Mouse (Mus musculus) embryonic facial prominence, embryonic 11.5 days (tissue): ENCODE results near the gene Dgki. TPM values are rescaled to one million over a fixed set of nuclear protein-coding genes. Genes with fewer than 3 reads are reported as not detected.
"Not testable (repeated sequence)": the region's sequence is repeated elsewhere in the genome, so short reads cannot be mapped to it uniquely, and the experiment has no call there.

Experiments
- ATAC-seq: fragments of 200-750 bp; cut with Nextera tagmentation; replicated peaks from 2 replicates; pipeline ENCODE4 v1.8.0; 2017; ENCODE audit warnings: low read depth; ENCODE audit not compliant: insufficient number of reproducible peaks, low FRiP score, low TSS enrichment
- DNase-seq: peaks from one replicate; pipeline ENCODE4 v3.0.0-alpha.2; 2015; ENCODE audit warnings: low spot score
- H3K27ac ChIP-seq: fragments of 300-500 bp; sonication (generic); replicated peaks from 2 replicates; pipeline ENCODE4 v1.5.1; 2014; ENCODE audit warnings: mild to moderate bottlenecking, low read depth, low read length, control low read depth
- H3K27me3 ChIP-seq: fragments of 300-500 bp; sonication (generic); 2 replicates; pipeline ENCODE4 v1.6.1; 2014; ENCODE audit warnings: mild to moderate bottlenecking, low read length, moderate library complexity, mixed read lengths; ENCODE audit not compliant: control insufficient read depth, insufficient read depth
- H3K36me3 ChIP-seq: fragments of 300-500 bp; sonication (generic); replicated peaks from 2 replicates; pipeline ENCODE4 v1.6.1; 2014; ENCODE audit warnings: low read depth, mild to moderate bottlenecking, low read length, moderate library complexity, mixed read lengths; ENCODE audit not compliant: control insufficient read depth, insufficient read depth
- H3K4me1 ChIP-seq: fragments of 300-500 bp; sonication (generic); 2 replicates; pipeline ENCODE4 v1.6.1; 2014; ENCODE audit warnings: low read length, mixed read lengths; ENCODE audit not compliant: control insufficient read depth, insufficient read depth
- H3K4me2 ChIP-seq: fragments of 300-500 bp; sonication (generic); 2 replicates; pipeline ENCODE4 v1.6.1; 2014; ENCODE audit warnings: low read depth, mild to moderate bottlenecking, control low read depth, low read length, moderate library complexity
- H3K4me3 ChIP-seq: fragments of 300-500 bp; sonication (generic); 2 replicates; pipeline ENCODE4 v1.5.1; 2014; ENCODE audit warnings: low read depth, low read length, control low read depth
- H3K9ac ChIP-seq: fragments of 300-500 bp; sonication (generic); replicated peaks from 2 replicates; pipeline ENCODE4 v1.6.1; 2014; ENCODE audit warnings: mild to moderate bottlenecking, control low read depth, low read length
- H3K9me3 ChIP-seq: fragments of 300-500 bp; sonication (generic); replicated peaks from 2 replicates; pipeline ENCODE4 v1.6.1; 2016; ENCODE audit warnings: mild to moderate bottlenecking, low read length, inconsistent platforms, mixed read lengths; ENCODE audit not compliant: control insufficient read depth
- WGBS: fragments of 180-500 bp; shearing (Covaris S2); extraction: QIAGEN DNeasy Blood & Tissue Kit; methylation state at CpG from one replicate; pipeline ENCODE4 v1.1.7; 2014; 5-methylcytosine and 5-hydroxymethylcytosine counted together
- polyA plus RNA-seq: library from polyadenylated mRNA; unstranded; fragments of >200 nt; fragmentation: Nextera tagmentation; extraction: Ambion mirVana; gene quantifications from 2 replicates; pipeline ENCODE4 v1.2.1, GENCODE M21; 2014

Gene Dgki
- polyA plus RNA-seq, 1 experiment from 2014 or later: 1.0 TPM

DNA sequence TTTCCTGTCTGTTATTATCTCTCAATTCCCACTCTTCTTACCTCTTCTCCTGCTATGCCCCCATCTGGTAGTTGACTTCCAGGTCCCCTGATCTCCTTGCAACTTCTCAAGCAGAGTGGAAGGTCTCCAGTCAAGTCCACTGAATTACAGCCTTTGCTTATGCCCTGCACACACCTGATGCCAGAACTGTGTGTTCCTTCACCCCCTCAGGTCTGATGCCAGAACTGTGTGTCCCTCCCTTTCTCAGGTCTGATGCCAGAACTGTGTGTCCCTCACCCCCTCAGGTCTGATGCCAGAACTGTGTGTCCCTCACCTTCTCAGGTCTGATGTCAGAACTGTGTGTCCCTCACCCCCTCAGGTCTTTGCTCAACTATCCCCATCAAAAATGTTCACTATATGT lies 161.2 kb downstream of the Dgki start:
- Histone ChIP-seq H3K27me3 (no peaks in the 10 kb centered on the region), H3K4me1 (no peaks in the 10 kb centered on the region), H3K4me3 (no peak overlapping the region), H3K9me3 (no peaks in the 10 kb centered on the region), H3K4me2 (no peak overlapping the region), H3K36me3 (no peaks in the 10 kb centered on the region), H3K9ac (no peak overlapping the region), H3K27ac (no peak overlapping the region)
- no peak for DNase-seq
- no peak for ATAC-seq

DNA sequence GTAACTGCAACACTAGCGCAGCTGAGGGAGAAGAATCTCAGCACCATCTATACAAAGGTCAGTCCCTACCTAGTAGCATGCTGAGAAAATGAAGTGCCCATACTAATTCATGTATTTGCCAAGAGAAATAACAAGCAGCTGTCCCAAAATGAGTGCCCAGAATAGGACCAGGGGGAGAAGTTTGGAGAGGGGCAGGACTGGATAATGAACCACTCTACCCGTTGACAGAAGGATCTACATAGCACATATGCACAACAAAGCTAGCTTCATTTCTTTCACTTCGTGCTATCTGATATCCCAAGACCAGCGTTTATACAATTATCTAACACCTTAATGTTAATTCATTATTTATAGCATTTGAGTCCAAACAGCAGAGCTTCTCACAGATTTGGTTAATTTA lies 168.7 kb downstream of the Dgki start:
- no peaks in the 10 kb centered on the region for H3K27me3 ChIP-seq
- ATAC-seq (no peak), DNase-seq (no peak)
- H3K9me3 ChIP-seq: no peaks in the 10 kb centered on the region
- no peaks in the 10 kb centered on the region for H3K4me1 ChIP-seq
- H3K36me3 ChIP-seq: no peaks in the 10 kb centered on the region
- no peak overlapping the region for H3K4me3 ChIP-seq
- WGBS: 85% methylated on average over 4 of the region's 4 CpGs
- H3K4me2 ChIP-seq: no peak overlapping the region
- H3K27ac ChIP-seq: no peak overlapping the region
- H3K9ac ChIP-seq: no peak overlapping the region

DNA sequence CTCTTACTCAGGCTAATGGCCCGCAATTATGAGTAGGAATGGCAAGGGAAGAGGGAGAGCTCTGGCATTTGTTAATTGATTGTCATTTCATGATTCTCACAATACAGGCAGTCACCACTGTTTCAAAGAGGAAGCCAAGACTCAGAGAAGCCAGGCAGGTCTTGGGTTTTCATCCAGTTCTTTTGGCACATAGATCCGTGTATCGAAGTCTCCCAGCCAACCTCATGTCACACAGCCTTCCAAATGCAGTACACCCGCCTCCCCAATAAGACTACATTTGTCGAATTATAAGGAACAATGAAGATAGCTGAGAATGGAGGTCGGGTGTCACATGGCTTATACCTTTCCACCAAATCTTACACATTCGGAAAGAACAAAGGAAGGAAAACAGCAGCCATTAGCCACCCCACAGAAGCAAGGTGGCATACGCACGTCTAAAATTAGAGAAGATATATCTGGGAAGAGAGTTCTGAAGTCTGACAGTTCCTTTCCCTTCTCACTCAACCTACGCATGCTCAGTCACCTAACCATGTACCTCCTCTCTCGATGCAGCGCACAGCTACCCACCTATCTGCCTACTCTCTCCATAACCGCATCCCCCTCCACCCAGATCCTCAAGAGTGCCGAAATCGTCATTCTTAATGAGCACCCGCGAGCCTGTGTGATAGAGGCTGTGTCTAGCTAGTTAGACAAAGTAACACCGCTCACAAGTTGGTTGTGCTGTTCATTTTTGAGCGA lies 179.4 kb downstream of the Dgki start:
- H3K9me3 ChIP-seq: no peaks in the 10 kb centered on the region
- H3K27me3 ChIP-seq: no peaks in the 10 kb centered on the region
- H3K4me1 ChIP-seq: no peaks in the 10 kb centered on the region
- DNase-seq (no peak), ATAC-seq (no peak)
- H3K36me3 ChIP-seq: no peaks in the 10 kb centered on the region
- H3K9ac ChIP-seq: no peak overlapping the region
- WGBS: 91% methylated on average over 19 of the region's 19 CpGs
- H3K4me3 ChIP-seq: no peak overlapping the region
- no peak overlapping the region for H3K27ac ChIP-seq
- no peak overlapping the region for H3K4me2 ChIP-seq

DNA sequence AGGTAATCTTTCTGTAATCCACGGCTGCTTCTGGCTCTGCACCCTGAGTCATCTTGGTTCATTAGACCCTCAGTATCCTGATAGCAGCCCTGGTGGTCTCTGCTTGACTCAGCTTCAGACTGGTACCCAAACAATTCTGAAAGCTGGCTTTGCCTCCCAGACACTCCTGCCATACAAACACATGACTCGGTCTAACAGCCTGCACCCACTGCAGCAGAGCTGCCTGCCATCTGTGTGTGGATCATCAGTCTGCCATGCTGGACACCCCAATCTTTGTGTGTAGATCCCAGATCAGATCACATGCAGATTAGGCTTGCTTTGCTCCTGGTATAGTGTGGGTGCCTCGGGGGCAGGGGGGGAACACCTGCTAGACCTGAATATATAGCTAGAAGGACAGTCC lies 180.8 kb downstream of the Dgki start:
- no peak overlapping the region for H3K27ac ChIP-seq
- no peak overlapping the region for H3K9ac ChIP-seq
- no peak overlapping the region for H3K4me2 ChIP-seq
- H3K27me3 ChIP-seq: no peaks in the 10 kb centered on the region
- no peak overlapping the region for H3K4me3 ChIP-seq
- DNase-seq (no peak), ATAC-seq (no peak)
- no peaks in the 10 kb centered on the region for H3K9me3 ChIP-seq
- no peaks in the 10 kb centered on the region for H3K4me1 ChIP-seq
- no peaks in the 10 kb centered on the region for H3K36me3 ChIP-seq
- 84% methylated on average over 3 of the region's 3 CpGs for WGBS

DNA sequence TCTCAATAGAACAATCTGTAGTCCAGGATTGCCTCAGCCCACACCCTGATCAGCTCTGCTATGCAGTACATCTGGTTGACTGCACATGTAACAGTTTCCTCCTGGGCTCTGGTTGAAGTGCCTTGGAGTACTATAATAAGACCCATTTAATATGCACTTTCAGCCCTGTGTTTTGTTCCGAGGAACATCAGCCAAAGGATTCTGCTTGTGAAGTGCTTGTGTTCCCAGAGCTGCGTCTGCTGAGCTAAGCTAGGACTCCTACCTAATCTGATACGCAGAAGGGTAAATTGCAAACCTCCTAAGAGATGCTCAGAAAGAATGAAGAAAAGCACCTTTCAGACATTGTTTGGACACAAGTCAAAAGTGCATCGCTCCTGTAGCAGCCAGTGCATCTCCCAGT lies 186.9 kb downstream of the Dgki start:
- ATAC-seq (no peak), DNase-seq (no peak)
- H3K4me2 ChIP-seq: no peak overlapping the region
- WGBS: 91% methylated on average over 4 of the region's 4 CpGs
- H3K4me1 ChIP-seq: no peaks in the 10 kb centered on the region
- no peak overlapping the region for H3K9ac ChIP-seq
- no peak overlapping the region for H3K4me3 ChIP-seq
- H3K27me3 ChIP-seq: no peaks in the 10 kb centered on the region
- H3K9me3 ChIP-seq: no peaks in the 10 kb centered on the region
- H3K27ac ChIP-seq: no peak overlapping the region
- no peaks in the 10 kb centered on the region for H3K36me3 ChIP-seq

DNA sequence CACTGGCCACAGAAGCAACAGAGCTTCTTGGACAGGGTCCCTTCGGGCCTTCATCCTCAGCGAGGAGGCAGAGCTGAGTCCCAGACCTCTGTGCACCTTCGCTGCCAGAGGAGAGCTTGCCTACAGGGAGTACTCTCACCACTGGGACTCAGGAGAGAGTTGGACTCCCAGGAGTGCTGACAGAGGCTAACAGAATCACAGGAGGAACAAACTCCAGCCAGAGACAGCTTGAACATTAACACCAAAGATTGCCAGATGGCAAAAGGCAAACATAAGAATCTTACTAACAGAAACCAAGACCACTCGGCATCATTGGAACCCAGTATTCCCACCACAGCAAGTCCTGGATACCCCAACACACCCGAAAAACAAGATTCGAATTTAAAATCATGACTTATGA lies 193.7 kb downstream of the Dgki start:
- H3K36me3 ChIP-seq, H3K9me3 ChIP-seq, H3K4me1 ChIP-seq, H3K27ac ChIP-seq, DNase-seq, H3K27me3 ChIP-seq, ATAC-seq, H3K4me2 ChIP-seq, H3K9ac ChIP-seq, H3K4me3 ChIP-seq: not testable (repeated sequence)
- 86% methylated on average over 6 of the region's 6 CpGs for WGBS

DNA sequence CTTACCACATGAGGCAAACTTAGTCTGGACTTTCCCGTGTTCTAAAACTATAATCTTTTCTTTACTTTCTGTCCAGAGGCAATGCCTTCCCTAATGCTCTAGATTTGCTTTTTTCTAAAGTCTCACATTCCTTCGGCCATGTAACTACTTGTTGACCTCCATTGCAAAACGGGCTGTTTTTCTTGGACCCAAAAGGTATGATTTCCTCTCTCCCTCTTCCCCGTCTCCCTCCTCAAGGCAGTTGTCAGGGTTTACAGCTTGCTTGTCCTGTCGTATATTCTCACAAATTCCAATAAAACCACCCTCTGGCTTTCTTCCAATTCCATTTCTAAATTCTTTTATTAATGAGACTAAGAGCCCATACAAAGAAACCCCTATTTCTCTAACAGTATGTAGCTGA lies 199.6 kb downstream of the Dgki start:
- no peaks in the 10 kb centered on the region for H3K36me3 ChIP-seq
- DNase-seq (no peak), ATAC-seq (no peak)
- H3K27me3 ChIP-seq: no peaks in the 10 kb centered on the region
- 79% methylated on average over 5 of the region's 5 CpGs for WGBS
- no peak overlapping the region for H3K27ac ChIP-seq
- H3K9me3 ChIP-seq: no peaks in the 10 kb centered on the region
- H3K4me1 ChIP-seq: no peaks in the 10 kb centered on the region
- no peak overlapping the region for H3K4me3 ChIP-seq
- H3K9ac ChIP-seq: no peak overlapping the region
- H3K4me2 ChIP-seq: no peak overlapping the region

DNA sequence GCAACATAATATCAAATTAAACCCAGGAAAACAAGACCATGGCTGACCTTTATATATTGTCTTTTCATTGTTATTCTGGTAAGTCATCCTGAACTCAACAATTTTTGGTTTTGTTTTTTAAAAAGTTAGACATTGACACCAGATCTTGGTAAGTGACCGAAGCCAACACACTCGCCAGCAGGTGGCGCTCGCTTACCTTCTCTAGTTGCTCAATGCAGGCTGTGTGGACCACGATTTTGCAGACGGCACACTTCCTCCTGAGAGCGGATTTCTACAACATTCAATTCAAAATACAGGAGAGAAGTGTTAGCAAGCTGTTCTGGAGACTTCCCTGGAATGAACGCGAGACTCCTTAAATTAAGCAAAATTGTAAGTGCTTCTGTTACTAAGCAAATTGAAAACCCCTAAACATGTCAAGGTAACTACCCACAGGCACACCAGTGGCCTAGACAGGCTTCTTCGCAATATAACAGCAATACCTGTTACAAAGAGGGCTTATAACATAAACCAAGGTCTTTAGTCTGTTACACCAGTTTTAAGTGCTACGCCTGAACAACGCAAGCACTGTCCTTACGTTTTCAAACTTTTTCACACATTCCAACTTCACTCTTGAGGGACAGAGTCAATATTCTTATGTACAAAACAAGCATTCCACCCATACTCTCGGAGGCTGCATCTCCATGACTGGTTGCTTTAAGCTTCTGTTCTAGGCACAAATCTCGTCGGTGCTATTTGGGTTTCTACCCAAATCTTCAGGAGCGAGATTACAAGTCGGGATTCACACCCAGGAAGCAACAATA lies 202.4 kb downstream of the Dgki start:
- Histone ChIP-seq H3K4me1 (no peaks in the 10 kb centered on the region), H3K27ac (no peak overlapping the region), H3K4me3 (no peak overlapping the region), H3K36me3 (no peaks in the 10 kb centered on the region), H3K9me3 (no peaks in the 10 kb centered on the region), H3K9ac (no peak overlapping the region), H3K27me3 (no peaks in the 10 kb centered on the region), H3K4me2 (no peak overlapping the region)
- DNase-seq: peak; percentile 96
- 0 out of 2 replicates have a peak, but pooled peaks have one; percentile 56 for ATAC-seq
- 47% methylated on average over 18 of the region's 18 CpGs for WGBS
